18 mouse cellular contexts compared by ENCODE assay signal in the genomic region with DNA sequence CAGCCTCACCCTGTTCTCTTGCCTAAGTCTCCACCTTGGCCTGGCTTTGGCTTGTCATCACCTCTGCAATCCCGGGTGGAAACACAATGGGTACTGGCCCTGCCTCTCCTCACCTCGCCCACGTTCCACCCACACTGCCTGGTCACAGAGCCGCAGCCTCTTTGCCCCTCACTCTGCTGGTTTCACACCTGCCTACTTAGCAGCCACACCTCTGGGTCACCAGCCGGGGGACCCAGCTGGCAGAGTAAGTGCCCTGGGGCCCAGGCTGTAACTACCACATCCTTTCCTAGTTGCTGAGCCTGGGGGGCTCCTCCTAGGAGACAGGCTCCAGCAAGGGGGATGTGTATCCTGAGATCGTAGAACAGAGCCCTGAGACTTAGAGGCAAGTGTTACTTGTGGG. TPM values are rescaled to one million over a fixed set of nuclear protein-coding genes. Genes with fewer than 3 reads are reported as not detected.
DNase-seq lines count a peak whose midpoint lies in the region; ATAC-seq and TF ChIP-seq lines count a peak whose summit lies in the region.
"Had no signal": no experiment of that assay in that cellular context is flagged by ENCODE, and none has a peak within 500 bp of the region (broad histone marks: within the 10 kb centered on the region; RNA-seq: fewer than 3 reads in every experiment).

No protein-coding gene starts in this region.

- H3K4me3 ChIP-seq in heart, embryonic 13.5 days, result 0 out of 2 replicates have a peak overlapping the region, but pooled peaks have one; percentile 3
- H3K4me3 ChIP-seq in bone marrow, adult 2 months (replicated peaks; ENCODE audit: control insufficient read depth, low read depth, low read length), result no peak overlapping the region
- H3K4me3 ChIP-seq in megakaryocyte, embryonic 14.5 days (replicated peaks), result peak overlapping the region; percentile 44
- H3K4me3 ChIP-seq: hindbrain, embryonic 13.5 days; layer of hippocampus, adult 2 months; midbrain, embryonic 12.5 days; myocyte had no signal

- H3K9ac ChIP-seq in heart, embryonic 13.5 days, result peak overlapping the region; percentile 44; the same call in 1 of the 2 replicates
- H3K9ac ChIP-seq: hindbrain, embryonic 13.5 days; midbrain, embryonic 12.5 days had no signal

- H3K36me3 ChIP-seq in heart, embryonic 13.5 days, result peaks cover 96% of the 10 kb centered on the region
- peaks cover 100% of the 10 kb centered on the region for H3K36me3 ChIP-seq in megakaryocyte, embryonic 14.5 days (replicated peaks; ENCODE audit: low read length)

- H3K9me3 ChIP-seq in heart, embryonic 13.5 days, result no peaks in the 10 kb centered on the region
- no peaks in the 10 kb centered on the region for H3K9me3 ChIP-seq in megakaryocyte, embryonic 14.5 days
- H3K9me3 ChIP-seq: hindbrain, embryonic 13.5 days; midbrain, embryonic 12.5 days had no signal

- 48% methylated on average over 6 of the region's 6 CpGs for WGBS in heart, embryonic 13.5 days
- WGBS in bone marrow, adult 2 months, result 87% methylated on average over 6 of the region's 6 CpGs

- H3K4me1 ChIP-seq in heart, embryonic 13.5 days, result peaks cover 24% of the 10 kb centered on the region
- H3K4me1 ChIP-seq in bone marrow, adult 2 months (ENCODE audit: control insufficient read depth, insufficient read depth, low read length), result peaks cover 2% of the 10 kb centered on the region; the same call in 1 of the 2 replicates
- H3K4me1 ChIP-seq in megakaryocyte, embryonic 14.5 days, result peaks cover 96% of the 10 kb centered on the region
- H3K4me1 ChIP-seq: hindbrain, embryonic 13.5 days; midbrain, embryonic 12.5 days had no signal

- TF ChIP-seq POLR2A in bone marrow, adult 2 months (IDR thresholded peaks at IDR 0.05; ENCODE audit: borderline replicate concordance, control insufficient read depth, low read depth, low read length), result no peak

- no peak overlapping the region for H3K27ac ChIP-seq in heart, embryonic 13.5 days (replicated peaks)
- H3K27ac ChIP-seq in bone marrow, adult 2 months (ENCODE audit: control insufficient read depth, insufficient read depth, low read depth, low read length, poor library complexity), result 0 out of 2 replicates have a peak overlapping the region, but pooled peaks have one; percentile 45
- H3K27ac ChIP-seq: hindbrain, embryonic 13.5 days; kidney, postnatal 0 days; layer of hippocampus, adult 2 months; midbrain, embryonic 12.5 days had no signal

- no peak for ATAC-seq in heart, embryonic 13.5 days (ENCODE audit: extremely low read depth, insufficient number of reproducible peaks, low FRiP score, low TSS enrichment)
- ATAC-seq: intestine, embryonic 16.5 days had no signal

- peak overlapping the region; percentile 28 for H3K4me2 ChIP-seq in heart, embryonic 13.5 days
- H3K4me2 ChIP-seq: hindbrain, embryonic 13.5 days; midbrain, embryonic 12.5 days had no signal

- no peak for TF ChIP-seq CTCF in bone marrow, adult 2 months (IDR thresholded peaks at IDR 0.05; ENCODE audit: control insufficient read depth, insufficient read depth, low read length)

- H3K27me3 ChIP-seq in heart, embryonic 13.5 days (replicated peaks), result no peaks in the 10 kb centered on the region
- no peaks in the 10 kb centered on the region for H3K27me3 ChIP-seq in megakaryocyte, embryonic 14.5 days (replicated peaks)

- no peak for DNase-seq in heart, adult 11 months
- peak; percentile 55 to 76 for DNase-seq in thymus, postnatal 36 days
- no peak for DNase-seq in testis, postnatal 10 days (ENCODE audit: low spot score)
- no peak for DNase-seq in frontal cortex, postnatal 14 days (ENCODE audit: low spot score in 2 of 2)
- DNase-seq: gastrocnemius, postnatal 10 days; lung, postnatal 10 days had no signal

RNA-seq across cellular contexts. Expression of gene Gm49369, which starts 3.3 kb away (rescaled TPM):
- 2.3 TPM in 1 of 2 replicates, not detected in the other for polyA plus RNA-seq in heart, embryonic 13.5 days (2015; fragmentation: Nextera tagmentation; extraction: Ambion mirVana)
- not detected in 2 replicates for polyA plus RNA-seq in bone marrow, adult 2 months (2011; ENCODE audit: insufficient read depth, insufficient read length, low replicate concordance, missing spikeins)
- polyA plus RNA-seq in megakaryocyte, embryonic 14.5 days (2012; ENCODE audit: insufficient read depth, low replicate concordance), result 14.0 and 303 TPM in 2 replicates
- polyA plus RNA-seq: C2C12; embryonic facial prominence, embryonic 11.5 days; heart, embryonic 14.5 days; kidney, postnatal 0 days; midbrain, embryonic 12.5 days had no signal

RNA-seq across cellular contexts. Expression of gene Ifitm10, which starts 5.6 kb away (rescaled TPM):
- polyA plus RNA-seq in heart, embryonic 13.5 days (2015; fragmentation: Nextera tagmentation; extraction: Ambion mirVana), result 6.5 and 7.5 TPM in 2 replicates
- polyA plus RNA-seq in bone marrow, adult 2 months (2011; ENCODE audit: insufficient read depth, insufficient read length, low replicate concordance, missing spikeins), result 1.6 and 6.2 TPM in 2 replicates
- polyA plus RNA-seq in megakaryocyte, embryonic 14.5 days (2012; ENCODE audit: insufficient read depth, low replicate concordance), result 3.4 and 19.5 TPM in 2 replicates

RNA-seq across cellular contexts. Expression of gene Ctsd, which starts 8.7 kb away (rescaled TPM):
- polyA plus RNA-seq in heart, embryonic 13.5 days (2015; fragmentation: Nextera tagmentation; extraction: Ambion mirVana), result 443 and 485 TPM in 2 replicates
- polyA plus RNA-seq in bone marrow, adult 2 months (2011; ENCODE audit: insufficient read depth, insufficient read length, low replicate concordance, missing spikeins), result 137 and 308 TPM in 2 replicates
- polyA plus RNA-seq in megakaryocyte, embryonic 14.5 days (2012; ENCODE audit: insufficient read depth, low replicate concordance), result 432 and 816 TPM in 2 replicates

RNA-seq across cellular contexts. Expression of gene Syt8, which starts 55.5 kb away (rescaled TPM):
- polyA plus RNA-seq in heart, embryonic 13.5 days (2015; fragmentation: Nextera tagmentation; extraction: Ambion mirVana), result 0.19 and 0.41 TPM in 2 replicates
- polyA plus RNA-seq in bone marrow, adult 2 months (2011; ENCODE audit: insufficient read depth, insufficient read length, low replicate concordance, missing spikeins), result 2.5 TPM in 1 of 2 replicates, not detected in the other
- polyA plus RNA-seq in megakaryocyte, embryonic 14.5 days (2012; ENCODE audit: insufficient read depth, low replicate concordance), result 3.4 TPM in 1 of 2 replicates, not detected in the other
- polyA plus RNA-seq: embryonic facial prominence, embryonic 11.5 days; heart, embryonic 14.5 days; hindbrain, embryonic 13.5 days had no signal

Comparison
In these comparisons a context has a peak if more than half of its experiments do, and no peak if none do; other contexts are left out.
1. DNase-seq: peak in thymus, postnatal 36 days (2 of 2); none in heart, adult 11 months (single experiment), testis, postnatal 10 days (single experiment) and frontal cortex, postnatal 14 days (0 of 2).